Mouse (Mus musculus): ENCODE data around the gene Rhox10. TPM values are rescaled to one million over a fixed set of nuclear protein-coding genes. Genes with fewer than 3 reads are reported as not detected.

The Rhox10 gene
- polyA plus RNA-seq, 1 experiment from 2014 or later, result not detected

- Histone ChIP-seq H3K4me1 (ENCODE audit: control insufficient read depth, insufficient read depth, low read length) (no peaks in the 10 kb centered on the region), H3K4me2 (ENCODE audit: low read depth, low read length) (no peak within 1 kb of the TSS), H3K36me3 (ENCODE audit: control insufficient read depth, insufficient read depth) (no peaks in the 10 kb centered on the region), H3K27ac (ENCODE audit: low read length) (no peak within 1 kb of the TSS), H3K27me3 (ENCODE audit: control insufficient read depth, insufficient read depth, low read length) (no peaks in the 10 kb centered on the region), H3K9me3 (replicated peaks; ENCODE audit: control insufficient read depth, low read length) (peaks cover 20% of the 10 kb centered on the region), H3K4me3 (ENCODE audit: low read length) (no peak within 1 kb of the TSS), H3K9ac (ENCODE audit: low read length) (no peak within 1 kb of the TSS)
- ATAC-seq (replicated peaks; ENCODE audit: extremely low read depth, insufficient read depth, low FRiP score), result no peak
- 94% methylated on average over 20 of the region's 20 CpGs for WGBS
These were observed 54.7 kb downstream of the Rhox10 start, which contains the start of gene Rhox13 for GRCm38 (mm10) chrX:38120982-38121381. Gene Rhox13, plus strand, starts transcription at chrX:38121219.

Other genes with a start within 250 kb of the Rhox10 start
- gene Rhox6, start 239.6 kb upstream of the Rhox10 start, polyA plus RNA-seq (2015; fragmentation: Nextera tagmentation; extraction: Ambion mirVana), result not detected in 2 replicates
- not detected in 2 replicates for gene Rhox7a, start 234.8 kb upstream of the Rhox10 start, polyA plus RNA-seq (2015; fragmentation: Nextera tagmentation; extraction: Ambion mirVana)
- not detected in 2 replicates for gene Rhox8, start 187.5 kb upstream of the Rhox10 start, polyA plus RNA-seq (2015; fragmentation: Nextera tagmentation; extraction: Ambion mirVana)
- not detected in 2 replicates for gene Rhox7b, start 169.2 kb upstream of the Rhox10 start, polyA plus RNA-seq (2015; fragmentation: Nextera tagmentation; extraction: Ambion mirVana)
- gene Rhox9, start 164.7 kb upstream of the Rhox10 start, polyA plus RNA-seq (2015; fragmentation: Nextera tagmentation; extraction: Ambion mirVana), result not detected in 2 replicates
- not detected in 2 replicates for gene Btg1-ps1, start 47.7 kb upstream of the Rhox10 start, polyA plus RNA-seq (2015; fragmentation: Nextera tagmentation; extraction: Ambion mirVana)
- gene Btg1-ps2, start 23.4 kb upstream of the Rhox10 start, polyA plus RNA-seq (2015; fragmentation: Nextera tagmentation; extraction: Ambion mirVana), result not detected in 2 replicates
- not detected in 2 replicates for gene Rhox11, start 18.7 kb downstream of the Rhox10 start, polyA plus RNA-seq (2015; fragmentation: Nextera tagmentation; extraction: Ambion mirVana)
- not detected in 2 replicates for gene Rhox12, start 44.4 kb downstream of the Rhox10 start, polyA plus RNA-seq (2015; fragmentation: Nextera tagmentation; extraction: Ambion mirVana)
- gene Rhox13, start 54.7 kb downstream of the Rhox10 start, polyA plus RNA-seq (2015; fragmentation: Nextera tagmentation; extraction: Ambion mirVana), result not detected in 2 replicates
- gene Zbtb33, start 123.3 kb downstream of the Rhox10 start, polyA plus RNA-seq (2015; fragmentation: Nextera tagmentation; extraction: Ambion mirVana), result 2.1 and 2.4 TPM in 2 replicates
- gene Tmem255a, start 186.0 kb downstream of the Rhox10 start, polyA plus RNA-seq (2015; fragmentation: Nextera tagmentation; extraction: Ambion mirVana), result 29.5 and 30.2 TPM in 2 replicates
- 0.25 and 1.1 TPM in 2 replicates for gene Atp1b4, start 249.7 kb downstream of the Rhox10 start, polyA plus RNA-seq (2015; fragmentation: Nextera tagmentation; extraction: Ambion mirVana)